Mouse (Mus musculus) intestine, embryonic 16.5 days (tissue): ENCODE data around the gene Amhr2. TPM values are rescaled to one million over a fixed set of nuclear protein-coding genes. Genes with fewer than 3 reads are reported as not detected.

Experiments used
- ATAC-seq: fragments of 200-750 bp; cut with Nextera tagmentation; 2 replicates; pipeline ENCODE4 v1.8.0; 2017; ENCODE audit warnings: moderate TSS enrichment, moderate library complexity
- H3K27ac ChIP-seq: fragments of 300-500 bp; sonication (generic); 2 replicates; pipeline ENCODE4 v1.5.1; 2014; ENCODE audit warnings: mild to moderate bottlenecking, low read length
- H3K27me3 ChIP-seq: fragments of 300-500 bp; sonication (generic); replicated peaks from 2 replicates; pipeline ENCODE4 v1.6.1; 2014; ENCODE audit warnings: low read length, control low read depth, mixed read lengths; ENCODE audit not compliant: control insufficient read depth, insufficient read depth
- H3K36me3 ChIP-seq: fragments of 300-500 bp; sonication (generic); 2 replicates; pipeline ENCODE4 v1.6.1; 2014; ENCODE audit warnings: low read length, control low read depth; ENCODE audit not compliant: control insufficient read depth, insufficient read depth
- H3K4me1 ChIP-seq: fragments of 300-500 bp; sonication (generic); 2 replicates; pipeline ENCODE4 v1.6.1; 2014; ENCODE audit warnings: low read length, control low read depth, mixed read lengths; ENCODE audit not compliant: control insufficient read depth, insufficient read depth
- H3K4me2 ChIP-seq: fragments of 300-500 bp; sonication (generic); 2 replicates; pipeline ENCODE4 v1.6.1; 2014; ENCODE audit warnings: low read depth, low read length, control low read depth
- H3K4me3 ChIP-seq: fragments of 300-500 bp; sonication (generic); 2 replicates; pipeline ENCODE4 v1.5.1; 2014; ENCODE audit warnings: mild to moderate bottlenecking, low read length
- H3K9ac ChIP-seq: fragments of 300-500 bp; sonication (generic); 2 replicates; pipeline ENCODE4 v1.6.1; 2014; ENCODE audit warnings: low read depth, low read length
- H3K9me3 ChIP-seq: fragments of 300-500 bp; sonication (generic); 2 replicates; pipeline ENCODE4 v1.6.1; 2016; ENCODE audit warnings: low read length, control low read depth; ENCODE audit not compliant: control insufficient read depth
- WGBS: fragments of 180-500 bp; shearing (Covaris S2); extraction: QIAGEN DNeasy Blood & Tissue Kit; methylation state at CpG from one replicate; pipeline ENCODE4 v1.1.7; 2014; 5-methylcytosine and 5-hydroxymethylcytosine counted together
- polyA plus RNA-seq: library from polyadenylated mRNA; unstranded; fragments of >200 nt; fragmentation: Nextera tagmentation; extraction: Ambion mirVana; gene quantifications from 2 replicates; pipeline ENCODE4 v1.2.1, GENCODE M21; 2015

The Amhr2 gene
- polyA plus RNA-seq, 1 experiment from 2014 or later, result 0.88 TPM

DNA sequence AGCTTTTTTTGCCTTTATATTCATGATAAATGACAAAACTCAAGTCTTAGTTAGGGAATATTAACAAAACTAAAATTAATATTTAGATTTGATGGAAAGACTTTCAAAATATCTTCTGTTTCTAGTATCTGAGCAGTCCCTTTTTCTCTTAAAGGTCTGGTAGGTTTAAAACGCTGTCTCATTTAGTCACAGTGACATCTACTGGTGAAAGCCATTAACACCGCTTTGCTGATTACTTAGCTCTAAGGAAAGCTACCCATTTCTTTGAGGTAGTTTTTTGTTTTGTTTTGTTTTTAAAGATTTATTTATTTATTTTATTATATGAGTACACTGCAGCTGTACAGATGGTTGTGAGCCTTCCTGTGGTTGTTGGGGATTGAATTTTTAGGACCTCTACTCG lies 23.7 kb upstream of the Amhr2 start:
- no peak for ATAC-seq
- WGBS, result 52% methylated on average over 3 of the region's 3 CpGs
- no peak overlapping the region for H3K4me2 ChIP-seq
- H3K27ac ChIP-seq, result no peak overlapping the region
- H3K4me3 ChIP-seq, result no peak overlapping the region
- H3K9me3 ChIP-seq, result no peaks in the 10 kb centered on the region
- H3K27me3 ChIP-seq, result no peaks in the 10 kb centered on the region
- 0 out of 2 replicates have a peak, but pooled peaks cover 3% of the 10 kb centered on the region for H3K4me1 ChIP-seq
- no peaks in the 10 kb centered on the region for H3K36me3 ChIP-seq
- no peak overlapping the region for H3K9ac ChIP-seq

DNA sequence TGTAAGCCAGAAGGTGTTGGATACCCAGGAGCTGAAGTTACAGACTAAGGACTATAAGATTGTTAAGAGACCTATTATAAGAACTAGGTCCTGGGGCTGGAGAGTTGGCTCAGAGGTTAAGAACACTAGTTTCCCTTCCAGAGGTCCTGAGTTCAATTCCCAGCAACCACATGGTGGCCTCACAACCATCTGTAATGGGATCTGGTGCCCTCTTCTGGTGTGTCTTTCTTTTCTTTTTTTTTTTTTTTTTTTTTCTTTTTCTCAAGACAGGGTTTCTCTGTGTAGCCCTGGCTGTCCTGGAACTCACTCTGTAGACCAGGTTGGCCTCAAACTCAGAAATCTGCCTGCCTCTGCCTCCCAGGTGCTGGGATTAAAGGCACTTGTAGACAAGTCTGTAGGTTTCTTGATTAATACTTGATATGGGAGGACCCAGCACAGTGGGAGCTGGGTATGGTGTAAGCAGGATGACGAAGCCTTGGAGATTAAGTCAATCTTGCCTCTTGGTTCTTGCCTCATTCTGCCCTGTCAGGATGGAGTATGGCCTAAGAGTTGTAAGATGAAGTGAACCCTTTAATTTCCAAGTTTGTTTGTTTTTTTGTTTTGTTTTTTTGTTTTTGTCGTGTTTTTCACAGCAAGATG lies 21.4 kb upstream of the Amhr2 start:
- Histone ChIP-seq H3K36me3 (no peaks in the 10 kb centered on the region), H3K4me2 (no peak overlapping the region), H3K27me3 (no peaks in the 10 kb centered on the region), H3K9ac (no peak overlapping the region), H3K27ac (no peak overlapping the region), H3K4me1 (0 out of 2 replicates have a peak, but pooled peaks cover 3% of the 10 kb centered on the region), H3K4me3 (no peak overlapping the region), H3K9me3 (no peaks in the 10 kb centered on the region)
- 89% methylated on average over 2 of the region's 2 CpGs for WGBS
- ATAC-seq, result no peak

GRCm38 (mm10) chr15:102424657-102425056 lies 20.5 kb upstream of the Amhr2 start:
- Histone ChIP-seq H3K36me3 (no peaks in the 10 kb centered on the region), H3K4me2 (no peak overlapping the region), H3K4me3 (no peak overlapping the region), H3K9ac (no peak overlapping the region), H3K27ac (no peak overlapping the region), H3K4me1 (0 out of 2 replicates have a peak, but pooled peaks cover 3% of the 10 kb centered on the region), H3K9me3 (no peaks in the 10 kb centered on the region), H3K27me3 (no peaks in the 10 kb centered on the region)
- WGBS, result 71% methylated on average over 2 of the region's 2 CpGs
- ATAC-seq, result no peak

GRCm38 (mm10) chr15:102426963-102427362 lies 18.2 kb upstream of the Amhr2 start:
- H3K27me3 ChIP-seq, result no peaks in the 10 kb centered on the region
- no peak overlapping the region for H3K9ac ChIP-seq
- H3K27ac ChIP-seq, result no peak overlapping the region
- no peaks in the 10 kb centered on the region for H3K9me3 ChIP-seq
- no peak overlapping the region for H3K4me3 ChIP-seq
- WGBS, result 97% methylated on average over 1 of the region's 1 CpGs
- no peaks in the 10 kb centered on the region for H3K4me1 ChIP-seq
- peaks cover 5% of the 10 kb centered on the region; the same call in 1 of the 2 replicates for H3K36me3 ChIP-seq
- H3K4me2 ChIP-seq, result no peak overlapping the region
- no peak for ATAC-seq

DNA sequence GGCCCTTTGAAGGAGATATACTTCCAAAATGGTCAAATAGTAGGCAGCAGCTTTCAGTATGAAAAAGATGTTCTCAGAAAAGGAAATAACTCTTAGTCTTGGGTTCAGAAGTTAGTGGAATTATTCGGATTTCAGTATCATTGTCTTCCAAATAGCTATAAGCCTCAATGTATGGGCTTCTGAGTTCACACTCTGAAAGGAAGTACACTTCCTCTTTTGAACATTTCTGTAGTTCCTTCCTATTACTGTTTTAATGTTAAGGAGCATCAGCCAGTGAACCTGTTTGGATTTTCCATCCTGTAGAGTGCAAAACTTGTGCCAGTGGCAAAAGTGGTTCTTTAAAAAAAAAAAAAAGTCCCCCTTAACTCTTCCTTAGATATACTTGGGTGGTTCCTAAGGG lies 13.1 kb upstream of the Amhr2 start:
- Histone ChIP-seq H3K36me3 (peaks cover 5% of the 10 kb centered on the region; the same call in 1 of the 2 replicates), H3K9me3 (no peaks in the 10 kb centered on the region), H3K27ac (no peak overlapping the region), H3K4me3 (no peak overlapping the region), H3K4me2 (no peak overlapping the region), H3K9ac (no peak overlapping the region), H3K4me1 (no peaks in the 10 kb centered on the region), H3K27me3 (no peaks in the 10 kb centered on the region)
- no peak for ATAC-seq
- 80% methylated on average over 1 of the region's 1 CpGs for WGBS

GRCm38 (mm10) chr15:102433173-102433572 lies 12.0 kb upstream of the Amhr2 start:
- H3K4me3 ChIP-seq, result no peak overlapping the region
- H3K9me3 ChIP-seq, result no peaks in the 10 kb centered on the region
- H3K4me2 ChIP-seq, result no peak overlapping the region
- H3K27ac ChIP-seq, result no peak overlapping the region
- H3K4me1 ChIP-seq, result no peaks in the 10 kb centered on the region
- 95% methylated on average over 4 of the region's 4 CpGs for WGBS
- peaks cover 5% of the 10 kb centered on the region; the same call in 1 of the 2 replicates for H3K36me3 ChIP-seq
- no peaks in the 10 kb centered on the region for H3K27me3 ChIP-seq
- no peak for ATAC-seq
- H3K9ac ChIP-seq, result no peak overlapping the region

GRCm38 (mm10) chr15:102442490-102442889 lies 2.7 kb upstream of the Amhr2 start:
- Histone ChIP-seq H3K4me2 (no peak overlapping the region), H3K9ac (no peak overlapping the region), H3K27me3 (no peaks in the 10 kb centered on the region), H3K36me3 (no peaks in the 10 kb centered on the region), H3K4me3 (no peak overlapping the region), H3K4me1 (no peaks in the 10 kb centered on the region), H3K27ac (no peak overlapping the region), H3K9me3 (no peaks in the 10 kb centered on the region)
- WGBS, result 47% methylated on average over 2 of the region's 2 CpGs
- peak; percentile 70; the same call in 1 of the 2 replicates for ATAC-seq

GRCm38 (mm10) chr15:102446448-102446847 lies 1.3 kb downstream of the Amhr2 start:
- Histone ChIP-seq H3K36me3 (no peaks in the 10 kb centered on the region), H3K9me3 (no peaks in the 10 kb centered on the region), H3K27me3 (no peaks in the 10 kb centered on the region), H3K4me1 (no peaks in the 10 kb centered on the region), H3K27ac (no peak overlapping the region), H3K4me3 (no peak overlapping the region), H3K4me2 (no peak overlapping the region), H3K9ac (no peak overlapping the region)
- 43% methylated on average over 5 of the region's 6 CpGs for WGBS
- no peak for ATAC-seq

- 52% methylated on average over 8 of the region's 8 CpGs for WGBS
These were observed 4.2 kb downstream of the Amhr2 start for GRCm38 (mm10) chr15:102449366-102449765.

GRCm38 (mm10) chr15:102450928-102451327 lies 5.8 kb downstream of the Amhr2 start:
- H3K4me1 ChIP-seq, result no peaks in the 10 kb centered on the region
- peak overlapping the region; percentile 32; the same call in 1 of the 2 replicates for H3K4me2 ChIP-seq
- 30% methylated on average over 7 of the region's 7 CpGs for WGBS
- 0 out of 2 replicates have a peak overlapping the region, but pooled peaks have one; percentile 17 for H3K9ac ChIP-seq
- ATAC-seq, result peak; percentile 73
- H3K27me3 ChIP-seq, result no peaks in the 10 kb centered on the region
- no peaks in the 10 kb centered on the region for H3K9me3 ChIP-seq
- no peak overlapping the region for H3K4me3 ChIP-seq
- H3K27ac ChIP-seq, result peak overlapping the region; percentile 38; the same call in 1 of the 2 replicates
- no peaks in the 10 kb centered on the region for H3K36me3 ChIP-seq

More at GRCm38 (mm10) chr15:102449366-102449765, 4.2 kb downstream of the Amhr2 start:
- Histone ChIP-seq H3K9ac (no peak overlapping the region), H3K4me2 (no peak overlapping the region), H3K4me1 (no peaks in the 10 kb centered on the region), H3K4me3 (no peak overlapping the region), H3K27me3 (no peaks in the 10 kb centered on the region), H3K27ac (no peak overlapping the region), H3K9me3 (no peaks in the 10 kb centered on the region), H3K36me3 (no peaks in the 10 kb centered on the region)
- ATAC-seq, result no peak
